In the genomic region with DNA sequence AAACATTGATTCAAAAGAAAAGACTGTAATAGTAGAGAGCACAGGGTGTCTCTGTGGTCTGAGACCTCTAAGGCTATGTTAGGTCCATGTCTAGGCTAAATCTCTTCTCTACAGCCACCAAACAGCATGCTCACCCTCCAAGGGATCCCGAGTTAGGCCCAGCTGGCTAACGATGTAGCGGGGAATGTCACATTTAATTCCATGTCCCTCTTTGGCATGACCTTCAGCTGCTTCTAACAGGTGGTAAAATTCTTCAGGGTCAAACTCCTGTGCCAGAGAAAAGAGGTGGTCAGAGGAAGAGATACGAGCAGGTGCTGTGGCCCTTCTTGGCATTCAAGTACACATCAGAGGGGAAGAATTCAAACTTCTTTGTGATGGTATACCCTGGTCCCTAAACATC, we compare ENCODE assay signal across 28 mouse cellular contexts.
"Had no signal": no experiment of that assay in that cellular context is flagged by ENCODE, and none has a peak within 500 bp of the region (broad histone marks: within the 10 kb centered on the region; RNA-seq: fewer than 3 reads in every experiment).

No protein-coding gene starts in this region.

- H3K9ac ChIP-seq: embryonic facial prominence, embryonic 12.5 days; embryonic facial prominence, embryonic 13.5 days; embryonic facial prominence, embryonic 15.5 days; forebrain, embryonic 12.5 days; forebrain, embryonic 13.5 days; forebrain, embryonic 15.5 days; forebrain, postnatal 0 days had no signal

- DNase-seq: cerebellum, adult 2 months; cerebellum, adult 8-10 months; cerebellum, adult 9-10 months; cerebellum, adult 9-11 months; cerebellum, postnatal 10 days; cerebellum, postnatal 14 days; cerebellum, postnatal 25 days; cerebellum, postnatal 36 days; embryo, embryonic 11 days; forebrain, postnatal 0 days; gastrocnemius, adult 2 months; gastrocnemius, postnatal 10 days; gastrocnemius, postnatal 14 days; gastrocnemius, postnatal 25 days; gastrocnemius, postnatal 36 days; heart, adult 18-20 months; heart, adult 2 months had no signal

- H3K4me3 ChIP-seq: embryonic facial prominence, embryonic 10.5 days; embryonic facial prominence, embryonic 12.5 days; embryonic facial prominence, embryonic 13.5 days; embryonic facial prominence, embryonic 15.5 days; erythroblast, embryonic 14.5 days; forebrain, embryonic 10.5 days; forebrain, embryonic 12.5 days; forebrain, embryonic 13.5 days; forebrain, embryonic 15.5 days; gastrocnemius, adult 2 months; heart, adult 2 months had no signal

- H3K27ac ChIP-seq: embryonic facial prominence, embryonic 10.5 days; embryonic facial prominence, embryonic 12.5 days; embryonic facial prominence, embryonic 13.5 days; embryonic facial prominence, embryonic 15.5 days; forebrain, embryonic 10.5 days; forebrain, embryonic 12.5 days; forebrain, embryonic 13.5 days; forebrain, embryonic 15.5 days; gastrocnemius, adult 2 months; heart, adult 2 months had no signal

- H3K4me1 ChIP-seq: embryonic facial prominence, embryonic 10.5 days; embryonic facial prominence, embryonic 12.5 days; embryonic facial prominence, embryonic 13.5 days; embryonic facial prominence, embryonic 15.5 days; forebrain, embryonic 10.5 days; forebrain, embryonic 12.5 days; forebrain, embryonic 13.5 days; forebrain, embryonic 15.5 days had no signal

- H3K27me3 ChIP-seq: embryonic facial prominence, embryonic 12.5 days; embryonic facial prominence, embryonic 13.5 days; embryonic facial prominence, embryonic 15.5 days; forebrain, embryonic 12.5 days; forebrain, embryonic 13.5 days; forebrain, embryonic 15.5 days had no signal

- H3K9me3 ChIP-seq: embryonic facial prominence, embryonic 10.5 days; embryonic facial prominence, embryonic 12.5 days; embryonic facial prominence, embryonic 13.5 days; embryonic facial prominence, embryonic 15.5 days; forebrain, embryonic 10.5 days; forebrain, embryonic 12.5 days; forebrain, embryonic 13.5 days; forebrain, embryonic 15.5 days had no signal

- H3K4me2 ChIP-seq: embryonic facial prominence, embryonic 12.5 days; embryonic facial prominence, embryonic 13.5 days; embryonic facial prominence, embryonic 15.5 days; forebrain, embryonic 12.5 days; forebrain, embryonic 13.5 days; forebrain, embryonic 15.5 days had no signal

- ATAC-seq: forebrain, embryonic 13.5 days; forebrain, embryonic 14.5 days; forebrain, embryonic 15.5 days; forebrain, embryonic 16.5 days; forebrain, postnatal 0 days had no signal
